Mouse (Mus musculus) forebrain, embryonic 14.5 days (tissue): Measurements from ENCODE around the gene Fam214b. TPM values are rescaled to one million over a fixed set of nuclear protein-coding genes. Genes with fewer than 3 reads are reported as not detected.

Experiments
- ATAC-seq: fragments of 200-750 bp; cut with Nextera tagmentation; 2 replicates; pipeline ENCODE4 v1.8.0; 2017; ENCODE audit warnings: mild to moderate bottlenecking, moderate library complexity
- DNase-seq: peaks from one replicate; pipeline ENCODE4 v3.0.0-alpha.2; 2015; ENCODE audit warnings: low spot score
- H3K27ac ChIP-seq: fragments of 300-500 bp; sonication (generic); 2 replicates; pipeline ENCODE4 v1.5.1; 2014; ENCODE audit warnings: low read depth, mild to moderate bottlenecking, control low read depth, low read length, moderate library complexity
- H3K27me3 ChIP-seq: fragments of 300-500 bp; sonication (generic); replicated peaks from 2 replicates; pipeline ENCODE4 v1.6.1; 2014; ENCODE audit warnings: low read length, control low read depth, mixed read lengths; ENCODE audit not compliant: control insufficient read depth, insufficient read depth
- H3K36me3 ChIP-seq: fragments of 300-500 bp; sonication (generic); 2 replicates; pipeline ENCODE4 v1.6.1; 2014; ENCODE audit warnings: low read length, control low read depth; ENCODE audit not compliant: control insufficient read depth, insufficient read depth
- H3K4me1 ChIP-seq: fragments of 300-500 bp; sonication (generic); 2 replicates; pipeline ENCODE4 v1.6.1; 2014; ENCODE audit warnings: antibody characterized with exemption, low read length, control low read depth; ENCODE audit not compliant: control insufficient read depth, insufficient read depth
- H3K4me2 ChIP-seq: fragments of 300-500 bp; sonication (generic); 2 replicates; pipeline ENCODE4 v1.6.1; 2014; ENCODE audit warnings: mild to moderate bottlenecking, control low read depth, low read length
- H3K4me3 ChIP-seq: fragments of 300-500 bp; sonication (generic); 2 replicates; pipeline ENCODE4 v1.5.1; 2014; ENCODE audit warnings: low read depth, low read length, control low read depth
- H3K9ac ChIP-seq: fragments of 300-500 bp; sonication (generic); 2 replicates; pipeline ENCODE4 v1.6.1; 2014; ENCODE audit warnings: mild to moderate bottlenecking, low read length, control low read depth, moderate library complexity
- H3K9me3 ChIP-seq: fragments of 300-500 bp; sonication (generic); replicated peaks from 2 replicates; pipeline ENCODE4 v1.6.1; 2016; ENCODE audit warnings: low read length, control low read depth, mixed read lengths; ENCODE audit not compliant: control insufficient read depth
- WGBS: fragments of 180-500 bp; shearing (Covaris S2); extraction: QIAGEN DNeasy Blood & Tissue Kit; methylation state at CpG from one replicate; pipeline ENCODE4 v1.1.7; 2014; 5-methylcytosine and 5-hydroxymethylcytosine counted together
- polyA plus RNA-seq: library from polyadenylated mRNA; unstranded; fragments of >200 nt; fragmentation: Nextera tagmentation; extraction: Ambion mirVana; gene quantifications from 2 replicates; pipeline ENCODE4 v1.2.1, GENCODE M21; 2014

Fam214b gene
- polyA plus RNA-seq, 1 experiment from 2014 or later, result 19.3 TPM

DNA sequence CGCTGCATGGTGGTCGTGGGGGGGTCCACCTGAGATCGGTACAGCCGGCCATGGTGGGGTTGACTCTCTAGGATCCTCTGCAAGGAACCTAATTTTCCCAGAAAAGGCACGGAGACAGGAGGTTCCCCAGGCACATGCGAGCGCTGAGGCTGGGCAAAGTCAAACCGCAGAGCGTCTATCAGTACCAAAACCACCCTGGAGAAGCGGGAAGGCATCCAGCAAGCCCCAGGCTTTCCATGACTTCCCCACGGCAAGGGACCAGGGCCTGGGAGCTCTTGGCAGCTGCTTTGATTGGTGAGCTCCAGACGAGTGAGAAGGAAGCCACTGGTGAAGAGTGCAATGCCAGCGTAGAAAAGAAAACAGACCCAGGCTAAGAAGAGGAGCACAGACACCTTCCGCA is 21.3 kb downstream of the Fam214b start:
- H3K4me1 ChIP-seq, result peaks cover 10% of the 10 kb centered on the region
- H3K36me3 ChIP-seq, result peaks cover 72% of the 10 kb centered on the region
- ATAC-seq (no peak), DNase-seq (no peak)
- 85% methylated on average over 14 of the region's 14 CpGs for WGBS
- peak overlapping the region; percentile 55 for H3K4me3 ChIP-seq
- H3K9me3 ChIP-seq, result no peaks in the 10 kb centered on the region
- peak overlapping the region; percentile 87; the same call in 1 of the 2 replicates for H3K27ac ChIP-seq
- H3K27me3 ChIP-seq, result no peaks in the 10 kb centered on the region
- peak overlapping the region; percentile 72 for H3K4me2 ChIP-seq
- peak overlapping the region; percentile 63; the same call in 1 of the 2 replicates for H3K9ac ChIP-seq

- H3K27ac ChIP-seq, result no peak overlapping the region
- H3K4me1 ChIP-seq, result peaks cover 10% of the 10 kb centered on the region
- peaks cover 74% of the 10 kb centered on the region for H3K36me3 ChIP-seq
- WGBS, result 64% methylated on average over 17 of the region's 17 CpGs
- H3K4me2 ChIP-seq, result no peak overlapping the region
- no peak overlapping the region for H3K9ac ChIP-seq
- no peak for DNase-seq
- no peaks in the 10 kb centered on the region for H3K9me3 ChIP-seq
- no peak for ATAC-seq
- H3K27me3 ChIP-seq, result no peaks in the 10 kb centered on the region
- no peak overlapping the region for H3K4me3 ChIP-seq
Observed at GRCm38 (mm10) chr4:43021341-43021740, 24.7 kb downstream of the Fam214b start.

DNA sequence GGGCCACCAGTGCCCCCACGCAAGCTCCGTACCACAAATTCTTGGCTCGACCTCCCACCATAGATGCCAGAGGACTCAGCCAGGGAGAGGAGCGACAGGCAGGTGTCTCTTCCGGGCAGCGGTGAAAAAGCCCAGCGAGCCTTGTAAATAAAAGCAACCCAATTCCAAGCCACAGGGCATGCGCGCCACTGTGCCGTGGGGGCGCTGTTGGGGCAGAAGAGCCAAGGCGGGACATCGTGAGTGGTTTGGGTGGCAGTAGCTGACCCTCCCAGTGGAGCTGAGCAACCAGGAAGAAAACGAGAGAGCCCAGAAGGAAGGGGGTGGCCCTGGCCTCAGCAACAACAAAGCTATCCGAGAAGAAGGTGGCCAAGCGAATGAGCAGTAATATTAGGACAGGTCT is 25.1 kb downstream of the Fam214b start:
- no peak overlapping the region for H3K4me2 ChIP-seq
- H3K4me1 ChIP-seq, result peaks cover 10% of the 10 kb centered on the region
- H3K36me3 ChIP-seq, result peaks cover 74% of the 10 kb centered on the region
- H3K27ac ChIP-seq, result no peak overlapping the region
- WGBS, result 87% methylated on average over 16 of the region's 16 CpGs
- no peaks in the 10 kb centered on the region for H3K9me3 ChIP-seq
- no peak for DNase-seq
- no peak for ATAC-seq
- no peak overlapping the region for H3K4me3 ChIP-seq
- no peak overlapping the region for H3K9ac ChIP-seq
- H3K27me3 ChIP-seq, result no peaks in the 10 kb centered on the region

DNA sequence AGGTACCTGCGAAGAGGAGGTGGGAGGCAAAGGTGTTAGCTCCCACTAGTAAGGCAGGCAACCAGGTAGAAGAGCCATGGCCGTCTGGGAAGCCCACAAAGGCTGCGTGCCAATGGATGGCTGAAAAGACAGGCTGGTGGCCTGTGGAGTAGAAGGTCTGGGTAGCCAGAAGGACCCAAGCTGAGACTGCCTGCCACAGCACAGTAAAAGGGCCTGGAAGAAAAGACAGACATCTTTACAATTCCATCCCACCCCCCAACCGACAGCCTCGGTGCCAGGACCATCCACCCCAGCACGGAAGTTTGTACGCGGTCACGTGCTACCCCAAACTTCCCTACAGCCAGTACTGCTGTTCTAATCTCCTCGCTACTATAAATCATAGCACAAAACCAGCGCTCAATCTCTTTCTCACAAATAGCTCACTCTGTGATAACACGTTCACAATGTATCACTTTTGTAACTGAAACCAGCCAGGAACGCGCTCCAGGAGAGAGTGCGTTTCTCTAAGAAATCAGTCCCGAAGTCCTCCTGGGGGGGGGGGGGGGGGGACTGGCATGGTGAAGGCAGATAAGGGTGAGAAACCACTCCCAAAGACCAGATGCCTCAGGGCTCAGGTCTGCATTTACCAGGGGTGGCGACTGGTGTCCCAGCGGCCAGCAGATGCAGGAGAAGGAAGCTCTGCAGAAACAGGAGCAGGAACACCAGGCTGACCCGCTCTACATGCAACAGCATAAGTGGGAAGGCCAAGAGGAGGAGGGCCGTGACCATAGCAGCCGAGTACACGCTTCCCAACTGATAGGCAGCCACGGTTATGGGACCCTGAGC is 26.2 kb downstream of the Fam214b start:
- Histone ChIP-seq H3K9ac (no peak overlapping the region), H3K27me3 (no peaks in the 10 kb centered on the region), H3K4me2 (no peak overlapping the region), H3K4me3 (no peak overlapping the region), H3K9me3 (no peaks in the 10 kb centered on the region), H3K27ac (no peak overlapping the region), H3K4me1 (peaks cover 7% of the 10 kb centered on the region), H3K36me3 (peaks cover 74% of the 10 kb centered on the region)
- WGBS, result 94% methylated on average over 23 of the region's 23 CpGs
- DNase-seq (no peak), ATAC-seq (no peak)

DNA sequence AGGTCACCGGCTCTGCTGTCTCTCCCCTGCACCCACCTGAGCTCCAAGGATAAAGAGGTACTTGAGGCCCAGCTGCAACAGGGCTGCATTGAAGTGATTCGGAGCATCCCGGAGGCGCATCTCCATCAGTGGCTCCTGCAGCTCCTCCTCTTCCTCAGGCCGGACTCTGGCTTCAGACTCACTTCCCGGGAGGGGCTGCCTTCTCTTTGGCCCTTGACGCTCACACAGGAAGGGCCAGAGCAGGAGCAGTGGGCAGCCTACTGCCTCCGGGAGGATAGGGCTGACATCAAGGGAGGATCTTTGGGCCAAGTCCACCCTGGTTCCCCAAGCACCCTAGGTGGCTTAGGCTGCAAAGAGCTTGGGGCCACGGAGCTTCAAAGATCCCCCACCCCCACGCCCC is 26.8 kb downstream of the Fam214b start:
- Histone ChIP-seq H3K9me3 (no peaks in the 10 kb centered on the region), H3K36me3 (peaks cover 74% of the 10 kb centered on the region), H3K4me1 (peaks cover under 1% of the 10 kb centered on the region; the same call in 1 of the 2 replicates), H3K4me2 (no peak overlapping the region), H3K27me3 (no peaks in the 10 kb centered on the region), H3K4me3 (no peak overlapping the region), H3K27ac (no peak overlapping the region), H3K9ac (no peak overlapping the region)
- WGBS, result 93% methylated on average over 10 of the region's 10 CpGs
- ATAC-seq (no peak), DNase-seq (no peak)

DNA sequence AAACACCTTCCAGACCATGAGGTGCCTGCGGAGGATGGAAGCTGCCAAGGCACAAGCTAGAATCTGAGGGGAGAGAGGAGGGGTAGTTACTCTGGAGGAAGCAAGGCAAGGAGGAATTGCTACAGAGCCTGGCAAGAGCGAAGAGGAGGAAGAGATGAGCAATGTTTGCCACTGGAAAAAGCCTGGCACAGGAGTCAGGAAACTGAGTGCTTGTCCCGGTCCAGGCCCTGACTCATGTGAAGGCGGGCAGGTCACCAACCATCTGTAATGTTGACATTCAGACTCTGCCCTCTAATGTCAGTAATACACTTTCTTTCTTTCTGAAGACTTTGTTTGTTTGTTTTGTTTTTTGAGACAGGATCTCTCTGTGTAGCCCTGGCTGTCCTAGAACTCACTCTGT is 27.9 kb downstream of the Fam214b start:
- WGBS, result 96% methylated on average over 4 of the region's 4 CpGs
- no peak overlapping the region for H3K4me3 ChIP-seq
- H3K4me2 ChIP-seq, result no peak overlapping the region
- no peaks in the 10 kb centered on the region for H3K4me1 ChIP-seq
- no peaks in the 10 kb centered on the region for H3K9me3 ChIP-seq
- no peak for ATAC-seq
- no peak overlapping the region for H3K27ac ChIP-seq
- no peaks in the 10 kb centered on the region for H3K27me3 ChIP-seq
- peaks cover 65% of the 10 kb centered on the region for H3K36me3 ChIP-seq
- DNase-seq, result no peak
- H3K9ac ChIP-seq, result no peak overlapping the region

GRCm38 (mm10) chr4:43012091-43012490 is 33.9 kb downstream of the Fam214b start:
- H3K4me2 ChIP-seq, result no peak overlapping the region
- no peak overlapping the region for H3K4me3 ChIP-seq
- ATAC-seq (no peak), DNase-seq (no peak)
- no peaks in the 10 kb centered on the region for H3K9me3 ChIP-seq
- H3K27ac ChIP-seq, result no peak overlapping the region
- no peak overlapping the region for H3K9ac ChIP-seq
- 0 out of 2 replicates have a peak, but pooled peaks cover 6% of the 10 kb centered on the region for H3K4me1 ChIP-seq
- WGBS, result 100% methylated on average over 1 of the region's 1 CpGs
- peaks cover 7% of the 10 kb centered on the region for H3K36me3 ChIP-seq
- H3K27me3 ChIP-seq, result no peaks in the 10 kb centered on the region

GRCm38 (mm10) chr4:43010161-43011038 is 35.6 kb downstream of the Fam214b start, which contains the start of gene Fancg:
Fancg (minus strand) TSS chr4:43010506.
- Histone ChIP-seq H3K27me3 (no peaks in the 10 kb centered on the region), H3K4me1 (0 out of 2 replicates have a peak, but pooled peaks cover 6% of the 10 kb centered on the region), H3K4me3 (peak within 1 kb of the TSS; percentile 66), H3K9ac (peak within 1 kb of the TSS; percentile 63), H3K36me3 (no peaks in the 10 kb centered on the region), H3K9me3 (no peaks in the 10 kb centered on the region), H3K27ac (no peak within 1 kb of the TSS), H3K4me2 (peak within 1 kb of the TSS; percentile 69)
- ATAC-seq (peak; percentile 96), DNase-seq (peak; percentile 90)
- 1% methylated on average over 37 of the region's 37 CpGs for WGBS
